ENCODE assay signal across 8 mouse cellular contexts in the genomic region with DNA sequence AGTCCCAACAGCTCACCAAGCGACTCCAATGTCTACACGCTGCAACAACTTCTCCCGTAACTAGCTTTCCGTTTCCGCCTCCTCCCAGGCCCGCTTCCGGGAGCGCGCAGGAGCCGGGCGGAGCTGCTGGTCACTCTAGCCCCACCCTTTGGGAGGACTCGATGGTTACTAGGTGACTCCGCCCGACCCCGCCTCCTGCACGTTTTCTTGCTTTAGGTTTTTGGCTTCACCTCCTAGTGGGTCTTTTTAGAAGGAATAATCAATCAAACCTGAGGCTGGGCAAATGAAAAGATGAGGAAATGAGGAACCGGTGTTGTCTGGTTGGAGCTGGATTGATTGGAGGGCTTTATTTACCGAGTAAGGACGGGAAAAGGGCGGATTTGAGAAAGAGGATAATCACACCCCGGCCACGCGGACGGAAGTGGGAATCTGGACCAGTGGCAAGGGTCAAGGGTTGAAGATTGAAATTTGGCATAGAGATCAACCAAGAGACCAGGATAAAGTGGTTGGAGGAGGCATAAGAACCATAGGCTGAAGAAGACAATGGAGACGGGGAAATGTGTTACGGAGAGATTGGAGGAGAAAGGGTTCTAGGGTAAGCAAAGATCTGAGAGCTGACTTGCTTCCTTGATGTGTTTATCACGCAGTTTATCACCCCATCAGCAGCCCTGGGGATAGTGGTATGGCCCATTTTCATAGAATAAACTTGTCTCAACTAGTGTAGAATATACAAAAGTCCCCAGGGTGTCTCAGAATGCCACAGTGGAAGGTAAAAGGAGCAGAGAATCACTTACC. TPM values are rescaled to one million over a fixed set of nuclear protein-coding genes. Genes with fewer than 3 reads are reported as not detected.
A peak's percentile ranks its signal among the peaks of the same experiment; 100 is the strongest.
DNase-seq lines count a peak whose midpoint lies in the region; ATAC-seq and TF ChIP-seq lines count a peak whose summit lies in the region.

A gene (minus strand): TSS at position 296 of the 795 bp plus-strand sequence.

- TF ChIP-seq POLR2A in lung, adult 2 months (IDR thresholded peaks at IDR 0.05; ENCODE audit: borderline replicate concordance, extremely low read depth, low read depth, low read length), result peak; percentile 80; the same call in 1 of the 2 replicates

- H3K4me3 ChIP-seq in forebrain, postnatal 0 days (ENCODE audit: low read depth, low read length), result peak within 1 kb of the TSS; percentile 74
- peak within 1 kb of the TSS; percentile 87 for H3K4me3 ChIP-seq in lung, adult 2 months (replicated peaks; ENCODE audit: extremely low read depth, low read depth, low read length)
- peak within 1 kb of the TSS; percentile 69 for H3K4me3 ChIP-seq in neural tube, embryonic 15.5 days (replicated peaks)

- intact Hi-C loops in heart, postnatal 36 days (cut with DNase I), result no loop called here

- peak; percentile 85 for DNase-seq in MEL-GATA-1-ER (ENCODE audit: extremely low read depth, low read depth)
- DNase-seq in cerebellum, adult 18-20 months, result peak; percentile 83 to 92
- peak; percentile 92 for DNase-seq in forebrain, postnatal 0 days
- DNase-seq in heart, postnatal 36 days, result peak; percentile 82 to 83
- DNase-seq in layer of hippocampus, adult 18-20 months (ENCODE audit: low spot score in 2 of 2), result peak; percentile 79 to 81
- peak; percentile 80 for DNase-seq in lung, adult 2 months
- DNase-seq in testis, postnatal 14 days (ENCODE audit: low spot score), result peak; percentile 89

- 2% methylated on average over 27 of the region's 27 CpGs for WGBS in forebrain, postnatal 0 days
- 1% methylated on average over 27 of the region's 27 CpGs for WGBS in lung, adult 2 months
- WGBS in neural tube, embryonic 15.5 days, result 2% methylated on average over 27 of the region's 27 CpGs

- peak; percentile 24; the same call in 1 of the 2 replicates for TF ChIP-seq CTCF in forebrain, postnatal 0 days (IDR thresholded peaks at IDR 0.05; ENCODE audit: low read depth)
- TF ChIP-seq CTCF in lung, adult 2 months (IDR thresholded peaks at IDR 0.05; ENCODE audit: insufficient read depth, low read length), result no peak

- no peaks in the 10 kb centered on the region for H3K27me3 ChIP-seq in forebrain, postnatal 0 days (ENCODE audit: insufficient read depth, low read length)
- no peaks in the 10 kb centered on the region for H3K27me3 ChIP-seq in neural tube, embryonic 15.5 days (replicated peaks)

- H3K27ac ChIP-seq in forebrain, postnatal 0 days (ENCODE audit: low read depth, low read length), result peak within 1 kb of the TSS; percentile 89
- peak within 1 kb of the TSS; percentile 87 for H3K27ac ChIP-seq in neural tube, embryonic 15.5 days (replicated peaks)

- H3K9ac ChIP-seq in forebrain, postnatal 0 days, result peak within 1 kb of the TSS; percentile 71
- peak within 1 kb of the TSS; percentile 73 for H3K9ac ChIP-seq in neural tube, embryonic 15.5 days (replicated peaks)

- peak; percentile 96 for ATAC-seq in forebrain, postnatal 0 days
- peak; percentile 94 for ATAC-seq in neural tube, embryonic 15.5 days (ENCODE audit: low FRiP score)

- peak within 1 kb of the TSS; percentile 90 for H3K4me2 ChIP-seq in forebrain, postnatal 0 days (ENCODE audit: low read depth)
- peak within 1 kb of the TSS; percentile 93 for H3K4me2 ChIP-seq in neural tube, embryonic 15.5 days

- H3K4me1 ChIP-seq in forebrain, postnatal 0 days (ENCODE audit: insufficient read depth), result peaks cover 12% of the 10 kb centered on the region
- H3K4me1 ChIP-seq in lung, adult 2 months (ENCODE audit: control insufficient read depth, insufficient read depth, low read length), result peaks cover 6% of the 10 kb centered on the region; the same call in 1 of the 2 replicates
- H3K4me1 ChIP-seq in neural tube, embryonic 15.5 days, result peaks cover 27% of the 10 kb centered on the region

- peaks cover 21% of the 10 kb centered on the region for H3K36me3 ChIP-seq in forebrain, postnatal 0 days (ENCODE audit: insufficient read depth)
- H3K36me3 ChIP-seq in neural tube, embryonic 15.5 days, result peaks cover 21% of the 10 kb centered on the region

- H3K9me3 ChIP-seq in forebrain, postnatal 0 days (ENCODE audit: low read length), result no peaks in the 10 kb centered on the region
- no peaks in the 10 kb centered on the region for H3K9me3 ChIP-seq in neural tube, embryonic 15.5 days (replicated peaks)

RNA-seq across cellular contexts. Expression of the gene that starts here (rescaled TPM):
- 91.9 and 99.3 TPM in 2 replicates for total RNA-seq in forebrain, postnatal 0 days (2014; rRNA removed)
- polyA plus RNA-seq in forebrain, postnatal 0 days (2015; fragmentation: Nextera tagmentation; extraction: Ambion mirVana), result 145 and 171 TPM in 2 replicates
- total RNA-seq in heart, postnatal 36 days (2021), result 10 to 100 TPM; 50.7 to 53.6 TPM
- 10 to 100 TPM; 66.9 to 70.9 TPM for total RNA-seq in layer of hippocampus, adult 18-20 months (2021)
- 85.1 and 112 TPM in 2 replicates for polyA plus RNA-seq in lung, adult 2 months (2012; rRNA removed)
- 153 and 171 TPM in 2 replicates for polyA plus RNA-seq in neural tube, embryonic 15.5 days (2015; fragmentation: Nextera tagmentation; extraction: Ambion mirVana)

Comparison
In these comparisons a context has a peak if more than half of its experiments do, and no peak if none do; other contexts are left out.
1. Peak in every context shown above with its lines: DNase-seq, ATAC-seq, H3K4me3 ChIP-seq and H3K27ac ChIP-seq.